Mouse (Mus musculus) liver (tissue): ENCODE measurements around the gene Ctnna3.
"Not testable (repeated sequence)": the region's sequence is repeated elsewhere in the genome, so short reads cannot be mapped to it uniquely, and the experiment has no call there.

Source experiments
- DNase-seq: peaks from one replicate; pipeline ENCODE4 v3.0.0-alpha.2; 2020; ENCODE audit warnings: mixed read lengths

The Ctnna3 gene

DNA sequence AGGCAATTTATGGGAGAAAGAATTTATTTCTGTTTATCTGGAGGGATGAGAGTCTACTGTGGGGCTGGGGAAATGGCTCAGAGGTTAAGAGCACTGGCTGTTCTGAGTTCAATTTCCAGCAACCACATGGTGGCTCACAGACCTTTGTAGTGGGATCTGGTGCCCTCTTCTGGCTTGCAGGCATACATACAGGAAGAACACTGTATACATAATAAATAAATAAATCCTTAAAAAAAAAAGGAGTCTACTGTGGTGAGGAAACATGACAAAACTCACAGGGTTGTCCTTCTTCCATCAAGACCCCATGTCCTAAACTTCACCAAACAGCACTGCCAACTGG lies 5.5 kb upstream of the Ctnna3 start:
- DNase-seq = peak; percentile 61

DNA sequence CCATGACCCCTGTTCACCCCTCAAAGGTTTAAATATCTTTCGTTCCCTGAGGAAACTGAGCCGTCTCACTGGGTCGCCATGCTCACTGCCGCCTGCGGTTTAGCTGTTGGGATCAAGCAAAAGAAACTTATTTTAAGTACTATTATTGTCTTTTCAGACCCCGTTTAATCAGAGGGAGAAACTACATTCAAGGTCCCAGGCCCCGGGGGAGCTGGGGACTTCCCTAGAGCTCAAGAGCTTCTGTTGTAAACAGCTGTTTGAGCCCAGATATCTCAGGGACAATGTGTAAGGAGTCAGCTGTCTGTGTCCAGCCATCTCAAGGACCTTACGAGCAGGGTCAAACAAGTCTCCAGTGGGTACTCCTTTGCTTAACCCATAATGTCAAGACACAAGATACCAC lies 2.8 kb upstream of the Ctnna3 start:
- no peak for DNase-seq

DNA sequence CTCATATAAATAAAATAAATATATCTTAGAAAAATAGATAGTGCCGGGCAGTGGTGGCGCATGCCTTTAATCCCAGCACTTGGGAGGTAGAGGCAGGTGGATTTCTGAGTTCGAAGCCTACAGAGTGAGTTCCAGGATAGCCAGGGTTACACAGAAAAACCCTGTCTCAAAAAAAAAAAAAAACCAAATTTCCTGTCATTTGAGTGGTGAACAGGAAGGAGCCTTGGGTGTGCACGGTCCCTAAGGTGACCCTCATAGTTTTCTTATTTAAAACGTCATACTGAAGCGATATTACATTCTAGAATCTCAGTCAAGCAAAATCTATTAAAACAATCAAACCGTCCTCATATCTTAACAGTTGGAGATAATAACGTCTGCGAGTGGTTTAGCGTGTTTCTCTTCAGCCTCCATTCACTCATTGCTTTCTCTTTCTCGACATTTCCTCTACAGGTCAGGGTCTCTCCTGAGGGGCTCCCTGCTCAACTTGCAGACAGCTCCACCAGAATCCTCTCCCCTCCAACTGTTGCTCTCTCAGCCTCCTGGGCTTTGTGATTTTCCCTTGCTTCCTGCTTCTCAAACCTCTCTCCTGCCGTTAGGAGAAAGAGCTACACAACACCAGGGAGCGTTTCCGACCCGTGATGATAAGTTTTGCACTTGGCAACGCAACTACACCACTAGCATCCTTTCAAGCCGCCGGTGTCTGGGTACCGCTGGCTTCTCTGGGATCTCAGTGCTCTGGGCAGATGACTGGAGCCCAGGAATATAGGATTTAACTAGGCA lies 1.5 kb upstream of the Ctnna3 start:
- peak; percentile 55 for DNase-seq

DNA sequence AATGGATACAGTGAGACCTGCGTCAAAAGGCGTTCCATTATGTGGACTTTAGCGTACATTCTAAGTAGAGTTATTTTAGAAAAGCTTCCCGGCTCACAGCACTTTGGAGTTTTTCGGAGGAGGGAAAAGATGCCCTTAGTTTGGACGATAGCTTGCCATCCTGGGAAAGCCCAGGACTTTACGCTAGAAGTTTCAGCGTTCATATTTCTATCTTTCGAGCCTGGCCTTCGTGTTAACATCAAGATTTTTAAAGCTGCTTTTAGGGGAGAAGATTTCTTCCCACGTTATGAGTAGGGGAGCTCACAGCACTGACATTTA lies 916 bp upstream of the Ctnna3 start:
- no peak for DNase-seq

DNA sequence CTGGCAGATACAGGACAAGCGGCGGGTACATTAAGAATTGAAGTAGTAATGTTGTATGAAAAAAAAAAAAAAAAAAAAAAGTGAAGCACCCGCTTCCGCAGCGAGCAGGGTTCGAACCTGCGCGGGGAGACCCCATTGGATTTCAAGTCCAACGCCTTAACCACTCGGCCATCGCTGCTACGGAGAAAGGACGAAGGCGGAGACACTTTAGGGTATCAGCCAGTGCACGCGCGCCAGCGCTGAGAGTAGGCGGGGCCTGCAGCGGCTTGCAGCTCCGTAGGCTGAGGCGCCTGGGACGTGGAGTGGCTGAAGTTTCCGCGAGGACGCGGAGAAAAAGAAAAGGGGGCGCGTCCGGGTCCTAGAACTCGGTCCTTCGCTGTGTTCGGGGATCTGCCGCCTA lies 518 bp upstream of the Ctnna3 start:
- peak; percentile 96 for DNase-seq

DNA sequence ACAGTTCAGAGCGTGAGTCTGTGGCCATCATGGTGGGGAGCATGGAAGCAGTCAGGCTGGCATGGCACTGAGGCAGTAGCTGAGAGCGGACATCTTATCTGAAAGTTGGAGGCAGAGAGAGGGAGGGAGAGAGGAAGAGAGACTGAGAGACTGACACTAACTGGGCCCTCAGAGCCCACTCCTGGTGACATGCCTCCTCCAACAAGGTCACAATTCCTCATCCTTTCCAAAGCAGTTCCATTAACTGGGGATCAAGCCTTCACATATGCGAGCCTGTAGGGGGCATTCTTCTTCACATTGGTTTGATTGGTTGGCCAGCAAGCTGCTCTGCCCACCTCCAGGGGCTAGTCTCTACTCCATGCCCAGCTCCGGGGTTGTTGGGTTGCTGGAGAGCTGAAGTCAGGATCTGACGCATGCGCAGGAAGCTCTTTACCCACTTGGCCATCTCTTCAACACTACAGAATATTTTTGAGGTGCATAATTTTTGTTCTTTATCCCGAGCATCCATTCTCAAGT lies 1.4 kb downstream of the Ctnna3 start:
- no peak for DNase-seq

DNA sequence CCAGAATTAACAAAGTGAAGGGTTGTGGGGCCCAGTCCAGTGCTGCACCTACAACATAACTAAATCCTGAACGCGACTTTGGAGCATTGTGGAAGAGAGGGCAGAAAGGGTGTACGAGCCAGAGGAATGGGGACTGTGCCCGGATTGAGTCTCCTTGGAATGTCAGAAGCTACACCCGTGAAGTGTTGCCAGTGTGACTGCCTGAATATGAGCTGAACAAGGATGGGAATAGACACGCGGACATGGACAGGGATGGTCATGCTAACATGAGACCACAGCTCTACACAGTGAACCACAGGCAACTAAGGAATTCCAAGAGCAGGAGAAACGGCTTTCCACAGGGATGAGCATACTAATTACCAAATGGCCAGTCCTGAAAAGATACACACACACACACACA lies 2.2 kb downstream of the Ctnna3 start:
- no peak for DNase-seq

DNA sequence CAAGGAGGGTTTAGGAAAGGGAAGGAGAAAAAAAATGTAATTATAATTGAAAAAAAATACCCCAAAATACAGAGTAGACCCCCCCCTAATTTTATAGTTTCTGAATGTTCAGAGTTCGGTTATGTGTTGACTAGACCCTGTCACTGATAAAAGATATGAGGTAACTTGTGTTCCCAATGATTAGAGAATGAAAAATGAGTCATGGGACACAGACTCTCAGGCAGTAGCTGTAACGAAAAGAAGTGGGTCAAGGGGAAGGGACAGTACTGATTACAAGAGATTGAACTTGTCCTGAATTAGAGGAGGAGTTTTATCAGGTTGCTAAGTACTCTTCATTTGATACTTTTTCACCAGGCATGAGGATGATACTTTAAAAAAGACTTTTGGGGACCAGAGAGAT lies 3.0 kb downstream of the Ctnna3 start:
- DNase-seq = no peak

DNA sequence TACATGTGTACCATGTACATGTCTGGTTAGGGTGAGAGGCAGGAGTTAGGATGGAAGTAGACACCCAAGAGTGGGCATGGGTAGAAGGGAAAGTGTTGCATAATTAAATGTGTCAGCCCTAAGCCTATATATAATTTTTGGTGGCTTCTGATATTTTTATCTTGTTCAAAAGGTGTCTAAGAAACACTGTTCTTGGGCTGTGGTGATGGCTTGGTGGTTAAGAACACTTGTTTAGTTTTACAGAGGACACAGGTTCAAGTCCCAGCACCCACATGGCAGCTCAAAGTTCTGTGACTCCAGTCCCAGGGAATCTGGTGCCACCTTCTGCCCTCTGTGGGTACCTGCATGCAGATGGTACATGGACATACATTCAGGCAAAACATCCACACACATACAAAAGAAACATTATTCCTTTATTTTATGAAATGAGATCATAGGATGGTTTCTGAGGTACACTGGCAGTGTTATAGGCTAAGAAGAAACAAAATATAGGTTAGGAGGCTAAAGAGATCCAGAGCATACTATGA lies 8.9 kb downstream of the Ctnna3 start:
- DNase-seq = no peak

DNA sequence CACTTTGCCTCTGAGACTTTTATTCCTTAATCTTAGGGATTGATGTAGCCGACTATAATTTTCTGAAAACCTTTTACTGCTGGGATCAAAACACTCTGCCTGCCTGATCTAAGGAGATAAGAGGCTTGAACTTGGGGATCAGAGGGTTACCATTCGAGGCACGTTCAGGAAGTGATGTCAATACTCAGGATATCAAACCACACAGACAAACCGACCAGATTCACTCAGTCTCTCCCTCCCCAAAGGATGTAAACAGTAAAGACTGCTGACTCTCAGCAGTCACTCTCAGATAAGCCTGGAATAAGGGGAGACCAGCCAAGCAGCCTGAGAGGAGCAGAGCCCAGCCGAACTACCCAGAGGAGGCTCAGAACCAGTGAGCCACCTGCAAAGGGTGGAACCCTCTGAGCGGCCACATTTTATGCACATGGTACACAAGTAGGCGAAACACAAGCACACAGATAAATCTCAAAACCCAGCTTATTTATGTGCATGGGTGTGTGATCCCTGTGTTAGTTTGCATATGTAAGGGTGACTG lies 9.9 kb downstream of the Ctnna3 start:
- no peak for DNase-seq

DNA sequence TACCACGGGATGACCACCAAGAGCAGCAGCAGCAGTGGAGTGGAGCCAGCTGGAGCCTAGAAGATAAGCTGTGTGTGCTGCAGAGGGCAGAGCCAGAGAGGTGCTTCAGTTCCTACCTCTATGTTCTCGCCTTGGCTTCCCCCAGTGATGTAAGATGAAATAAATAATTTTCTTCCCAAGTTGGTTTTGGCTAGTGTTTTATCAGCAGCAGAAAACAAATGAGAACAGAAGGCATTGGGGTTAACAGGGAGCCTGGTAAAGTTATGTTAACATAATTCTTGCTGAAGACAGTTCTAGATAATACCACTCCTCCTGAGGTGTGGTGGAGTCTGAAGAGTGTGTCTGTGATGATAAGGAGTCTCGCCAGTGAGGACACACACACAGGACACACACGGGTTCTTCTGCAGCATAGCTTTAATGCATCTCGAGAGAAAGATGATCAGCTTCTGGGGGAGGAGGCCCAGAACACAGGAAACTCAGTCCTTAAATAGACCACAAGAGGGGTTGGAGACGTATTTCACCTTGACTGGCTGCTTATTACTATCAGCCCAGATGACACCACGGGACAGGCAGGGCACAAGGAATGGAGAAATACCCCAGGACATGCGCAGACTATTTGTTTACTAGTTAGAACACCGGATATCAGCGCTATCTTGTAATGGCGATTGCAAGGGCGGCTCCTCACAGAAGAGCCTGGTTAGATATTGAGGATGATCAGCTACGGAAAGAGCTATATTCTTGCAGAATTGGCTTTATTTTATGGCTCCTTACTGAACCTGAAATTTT lies 14.9 kb downstream of the Ctnna3 start:
- DNase-seq = not testable (repeated sequence)

DNA sequence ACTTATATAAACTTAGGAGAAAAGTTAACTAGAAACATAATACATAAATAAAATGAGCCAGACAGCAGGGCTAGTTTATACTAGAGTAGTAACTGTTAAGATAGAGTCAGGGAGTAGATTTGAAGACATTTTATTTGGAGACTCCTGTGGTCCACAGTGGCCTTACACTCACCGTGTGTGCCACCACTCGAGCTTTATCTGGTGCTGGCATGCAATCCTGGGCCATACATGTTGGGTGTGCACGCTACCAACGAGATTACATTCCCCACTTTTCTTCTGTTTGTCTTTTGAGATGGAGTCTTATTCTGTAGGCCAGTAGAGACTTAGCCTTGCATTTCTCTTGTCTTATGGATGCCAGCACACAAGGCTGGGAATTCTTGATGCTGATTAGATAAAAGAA lies 24.0 kb downstream of the Ctnna3 start:
- no peak for DNase-seq

DNA sequence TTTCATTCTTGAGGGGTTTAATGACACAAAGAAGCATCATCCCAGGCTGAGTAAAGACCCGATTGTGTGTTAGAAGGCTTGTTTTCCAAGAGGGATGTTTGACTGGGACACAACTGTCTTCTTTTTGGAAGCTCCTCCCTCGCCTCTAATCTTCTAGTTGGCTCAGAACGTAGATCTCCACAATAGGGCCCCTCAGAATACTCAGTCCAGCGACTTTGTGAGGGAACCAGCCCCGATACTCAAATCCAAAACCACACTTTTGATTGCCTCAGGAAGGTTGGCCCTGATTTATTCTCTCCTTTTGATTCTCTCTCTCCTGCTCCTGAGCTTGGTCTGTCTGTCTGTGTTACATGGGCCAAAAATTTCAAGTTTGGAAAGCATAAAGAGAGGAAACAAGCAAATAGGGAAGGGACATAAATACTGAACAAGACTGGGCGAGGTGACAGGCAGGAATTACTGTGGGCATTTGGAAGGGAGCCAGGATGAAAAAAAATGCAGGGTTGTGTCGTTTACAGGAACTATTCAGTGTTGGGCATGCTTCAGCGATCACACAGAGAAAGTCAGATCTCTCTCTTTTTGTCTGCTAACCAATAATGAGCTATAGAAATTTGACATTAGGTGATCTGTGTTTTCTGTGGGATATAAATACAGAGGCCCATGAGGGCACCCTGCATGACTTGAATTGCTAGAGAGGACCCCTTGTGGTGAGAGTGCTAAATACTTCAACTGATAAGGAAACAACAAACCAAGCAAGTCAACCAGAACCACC lies 25.4 kb downstream of the Ctnna3 start:
- no peak for DNase-seq

DNA sequence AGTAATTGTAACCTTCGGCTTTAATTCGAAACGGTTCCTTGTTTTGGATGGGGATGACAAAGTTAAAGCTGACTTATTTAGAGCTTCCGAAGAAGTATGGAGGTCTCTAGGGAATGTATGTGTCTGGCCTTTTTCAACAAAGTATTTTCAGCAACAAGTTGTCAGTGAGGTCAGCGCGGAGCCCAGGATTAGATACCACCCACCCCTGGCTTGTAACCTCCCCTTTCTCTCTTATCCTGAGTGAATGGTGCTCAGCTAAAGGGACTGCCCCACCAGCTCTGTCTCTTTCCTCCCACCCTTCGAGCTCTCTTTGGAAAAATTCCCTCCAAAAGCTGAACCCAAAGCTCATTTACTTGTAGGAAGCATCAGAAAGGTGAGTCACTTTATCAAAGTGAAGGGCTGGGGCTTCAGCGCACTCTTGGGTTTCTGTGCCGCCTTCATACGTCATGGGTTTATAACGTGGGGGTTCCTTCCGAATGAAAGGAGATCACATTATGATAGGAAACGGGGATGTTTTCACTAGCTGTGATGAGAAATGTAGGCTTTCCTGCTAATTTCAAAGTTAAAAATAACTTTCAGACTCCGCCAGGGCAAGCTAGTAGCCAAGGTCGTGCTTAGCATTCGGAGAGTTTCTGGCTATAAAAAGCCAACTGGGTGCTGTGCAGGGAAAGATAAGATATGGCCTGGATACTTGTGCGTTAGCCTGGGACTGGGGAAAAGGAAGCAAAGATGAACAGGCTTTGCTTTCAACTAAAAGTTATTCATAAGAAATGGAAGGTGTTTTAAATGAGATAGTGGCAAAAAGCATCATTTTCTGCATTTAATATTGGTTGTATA lies 27.6 kb downstream of the Ctnna3 start:
- no peak for DNase-seq

DNA sequence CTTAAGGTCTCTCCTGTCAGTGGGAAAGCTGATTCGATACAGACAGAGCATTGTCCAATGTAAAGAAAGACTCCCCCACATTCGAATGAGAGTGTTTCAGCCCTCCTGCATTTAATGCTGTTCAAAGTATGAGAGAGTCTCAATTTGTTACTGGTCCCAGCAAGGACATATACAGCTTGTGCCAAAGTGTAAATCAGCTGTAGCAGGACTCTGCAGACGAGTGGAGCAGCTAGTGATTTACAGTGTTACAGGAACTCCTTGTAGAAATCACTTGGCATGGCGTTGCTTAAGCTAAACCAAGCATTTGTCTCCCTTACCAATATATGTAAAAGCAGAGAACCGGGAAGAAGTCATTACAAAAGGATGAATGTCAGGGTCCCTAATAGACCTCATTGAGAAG lies 31.0 kb downstream of the Ctnna3 start:
- DNase-seq = no peak

DNA sequence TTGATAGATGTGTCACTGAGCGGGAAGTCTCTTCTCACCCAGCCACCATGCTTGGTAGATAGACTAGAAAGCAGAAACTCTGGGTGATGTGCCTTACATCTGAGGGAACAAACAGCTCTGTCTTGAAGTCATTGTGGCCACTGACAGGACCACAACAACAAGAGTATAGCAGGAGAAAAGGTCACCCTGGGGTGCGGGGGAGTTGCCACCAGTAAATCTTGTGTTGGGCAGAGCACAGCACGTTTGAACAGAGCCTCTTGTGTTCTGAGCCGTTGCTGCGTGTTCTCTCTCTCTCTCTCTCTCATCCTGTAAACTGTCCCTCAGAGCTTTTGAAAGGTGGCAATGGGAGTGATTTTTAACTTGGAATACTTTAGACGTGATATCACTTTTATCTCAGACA lies 42.6 kb downstream of the Ctnna3 start:
- no peak for DNase-seq

DNA sequence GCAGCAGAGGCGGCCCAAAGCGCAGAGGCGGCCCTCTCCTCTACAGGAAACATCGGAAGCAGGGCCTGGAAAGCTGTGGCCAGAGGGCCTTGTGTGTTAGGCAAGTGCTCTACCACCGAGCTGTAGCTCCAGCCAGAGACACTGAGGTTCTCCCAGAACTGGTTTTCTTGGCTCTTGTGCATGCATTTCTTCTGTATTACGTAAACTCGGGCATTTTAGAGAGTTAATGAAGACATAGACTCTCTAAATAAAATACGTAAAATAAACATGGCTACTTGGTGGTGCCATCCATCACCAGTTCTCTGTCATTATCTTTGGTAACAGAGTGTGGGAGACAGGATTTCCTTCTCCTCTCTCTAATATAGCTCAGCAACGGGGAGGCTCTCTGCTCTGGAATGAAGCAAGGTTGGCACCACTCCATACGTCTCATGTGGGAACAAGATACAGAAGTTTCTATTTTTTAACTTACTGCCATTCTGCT lies 46.3 kb downstream of the Ctnna3 start:
- no peak for DNase-seq

DNA sequence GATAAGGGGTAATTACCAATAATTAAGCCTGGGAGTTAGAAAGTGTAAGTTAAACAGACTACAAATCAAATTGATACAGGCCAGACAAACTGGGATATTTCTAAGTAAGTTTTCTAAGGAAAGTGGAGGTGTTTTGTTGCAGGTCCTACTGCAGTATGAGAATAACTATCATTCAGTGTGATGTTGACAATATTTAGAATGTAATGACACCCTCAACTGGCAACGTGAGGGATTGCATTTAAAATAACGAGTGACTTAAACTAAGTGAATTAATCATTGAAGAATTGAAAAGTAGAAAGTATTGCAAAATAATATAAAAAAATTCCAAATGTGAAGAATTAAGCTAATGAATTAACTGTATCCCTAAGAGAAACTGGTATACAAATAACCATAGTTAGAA lies 49.0 kb downstream of the Ctnna3 start:
- DNase-seq = no peak

DNA sequence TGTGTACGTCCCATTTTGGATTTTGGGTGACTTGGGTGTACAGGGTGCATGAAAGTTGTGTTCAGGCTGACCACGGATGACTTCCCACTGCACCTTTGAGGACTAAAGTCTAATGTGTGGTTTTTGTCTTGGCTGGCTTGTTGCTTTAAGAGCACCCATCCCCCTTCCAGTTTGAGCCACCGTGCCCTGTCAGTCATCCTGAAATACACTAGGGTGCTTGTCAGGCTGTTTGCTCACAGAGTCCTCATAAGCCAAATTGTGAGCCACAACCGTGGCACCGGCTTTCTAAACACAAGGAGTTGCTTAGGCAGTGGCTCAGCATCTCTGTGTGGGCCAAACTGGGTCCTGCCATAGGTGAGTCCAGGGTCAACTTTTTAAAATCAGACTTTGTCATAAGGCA lies 50.2 kb downstream of the Ctnna3 start:
- no peak for DNase-seq

DNA sequence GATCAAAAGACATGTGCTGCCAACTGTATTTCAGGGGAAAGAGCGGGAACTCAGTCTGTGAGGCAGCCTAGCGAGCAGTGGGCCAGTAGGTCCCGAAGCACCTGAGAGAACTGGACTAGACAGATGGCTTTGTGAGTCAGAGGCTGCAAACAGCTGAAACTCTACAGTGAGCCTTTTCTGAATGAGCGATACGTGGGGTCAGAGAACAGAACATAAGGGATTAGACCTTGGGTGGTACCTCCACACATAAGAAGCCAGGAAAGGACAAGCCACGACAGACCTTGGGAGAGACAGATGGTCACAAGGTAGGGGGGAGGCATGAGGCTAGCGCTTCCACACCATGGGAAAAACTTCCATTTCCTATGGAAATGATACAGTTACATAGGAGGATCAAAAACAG lies 58.4 kb downstream of the Ctnna3 start:
- DNase-seq = no peak

DNA sequence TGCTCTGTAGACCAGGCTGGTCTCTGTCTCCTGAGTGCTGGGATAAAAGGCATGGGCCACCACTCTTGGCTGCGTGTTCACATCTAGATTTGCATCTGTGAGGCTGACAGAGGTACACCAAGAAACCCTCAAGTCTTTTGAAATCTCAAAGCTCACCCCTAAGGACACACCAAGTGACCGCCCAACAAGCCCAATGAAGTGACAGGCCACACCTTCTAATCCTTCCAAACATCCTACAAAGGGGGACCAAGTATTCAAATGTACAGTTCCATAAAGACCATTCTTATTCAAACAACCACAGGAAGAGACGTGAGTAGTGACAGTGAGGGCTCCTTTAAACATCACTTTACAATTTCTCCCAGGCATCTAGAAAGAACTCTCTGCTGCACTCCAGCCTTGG lies 94.1 kb downstream of the Ctnna3 start:
- no peak for DNase-seq

DNA sequence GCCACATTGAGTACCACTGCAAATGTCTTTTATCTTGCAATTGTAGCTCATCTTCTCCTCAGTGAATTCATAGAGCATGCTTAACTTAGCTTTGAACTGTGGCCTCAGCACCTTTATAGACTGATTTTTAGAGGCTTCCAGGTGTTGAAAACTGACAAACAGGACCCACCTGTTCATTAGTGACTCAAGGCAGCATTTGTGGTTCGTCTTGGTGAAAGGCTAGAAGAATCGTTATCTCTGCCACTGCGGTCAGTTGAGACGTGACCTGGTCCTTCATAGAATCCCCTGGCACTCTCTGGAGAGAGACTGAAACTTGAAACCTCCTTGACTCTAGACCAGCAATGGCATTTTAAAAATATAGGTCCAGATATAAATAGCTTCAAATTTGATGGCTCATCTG lies 96.1 kb downstream of the Ctnna3 start:
- DNase-seq = no peak
